Mouse (Mus musculus) cerebellum, adult 2 months (tissue): ENCODE results near the gene Rpia. TPM values are rescaled to one million over a fixed set of nuclear protein-coding genes. Genes with fewer than 3 reads are reported as not detected.

Experiments
- DNase-seq, 2 experiments: peaks; one replicate each; pipeline ENCODE4 v3.0.0; 2021
- H3K27ac ChIP-seq: fragments of 200-500 bp; 2 replicates; pipeline ENCODE4 v1.5.1; 2012; ENCODE audit warnings: low read length, control low read depth, inconsistent platforms; ENCODE audit not compliant: insufficient read depth
- H3K27me3 ChIP-seq: fragments of 200-500 bp; 2 replicates; pipeline ENCODE4 v1.6.1; 2012; ENCODE audit warnings: inconsistent platforms, mild to moderate bottlenecking, low read length, moderate library complexity; ENCODE audit not compliant: control insufficient read depth, insufficient read depth
- H3K4me1 ChIP-seq: fragments of 200-500 bp; 2 replicates; pipeline ENCODE4 v1.6.1; 2011; ENCODE audit warnings: low read length; ENCODE audit not compliant: control insufficient read depth, insufficient read depth
- H3K4me3 ChIP-seq: fragments of 200-500 bp; replicated peaks from 2 replicates; pipeline ENCODE3; 2011; ENCODE audit warnings: mild to moderate bottlenecking, low read depth, low read length, control low read depth; ENCODE audit not compliant: insufficient read depth
- CTCF ChIP-seq: fragments of 200-500 bp; IDR thresholded peaks from 2 replicates; pipeline ENCODE4 v1.5.1; 2011; ENCODE audit warnings: low read depth, mild to moderate bottlenecking, control low read depth, low read length, moderate library complexity, borderline replicate concordance; ENCODE audit not compliant: insufficient read depth
- POLR2A ChIP-seq: fragments of 200-500 bp; IDR thresholded peaks from 2 replicates; pipeline ENCODE4 v1.6.1; 2011; ENCODE audit warnings: low read length, control low read depth, borderline replicate concordance; ENCODE audit not compliant: insufficient read depth
- WGBS: fragments of 180-500 bp; shearing (Covaris S2); methylation state at CpG from one replicate; pipeline ENCODE4 v1.1.7; 2018; 5-methylcytosine and 5-hydroxymethylcytosine counted together
- polyA plus RNA-seq: library from polyadenylated mRNA; depleted of rRNA; stranded (reverse); fragments of >200 nt; gene quantifications from 2 replicates; pipeline ENCODE4 v1.2.3, GENCODE M21; 2012; rRNA removed

Rpia gene
- 17.7 and 18.4 TPM in 2 replicates for polyA plus RNA-seq

- TF ChIP-seq POLR2A (peak; percentile 70; the same call in 1 of the 2 replicates), CTCF (no peak)
- H3K27ac ChIP-seq: no peak within 1 kb of the TSS
Observed at GRCm38 (mm10) chr6:70791824-70792535, at the start of gene Rpia. Gene Rpia (minus strand): TSS chr6:70792232.

GRCm38 (mm10) chr6:70840281-70840680, 48.2 kb upstream of the Rpia start:
- no peaks in the 10 kb centered on the region for H3K4me1 ChIP-seq
- WGBS: 67% methylated on average over 5 of the region's 5 CpGs
- no peak overlapping the region for H3K27ac ChIP-seq
- no peak overlapping the region for H3K4me3 ChIP-seq
- no peaks in the 10 kb centered on the region for H3K27me3 ChIP-seq
- DNase-seq: no peak
- TF ChIP-seq CTCF (no peak), POLR2A (no peak)

More at GRCm38 (mm10) chr6:70791824-70792535, at the start of gene Rpia:
- peak within 1 kb of the TSS; percentile 80 for H3K4me3 ChIP-seq
- WGBS: 1% methylated on average over 62 of the region's 62 CpGs
- DNase-seq: peak; percentile 95 to 97
- H3K27me3 ChIP-seq: no peaks in the 10 kb centered on the region
- H3K4me1 ChIP-seq: peaks cover 2% of the 10 kb centered on the region; the same call in 1 of the 2 replicates

- TF ChIP-seq POLR2A (no peak), CTCF (no peak)
- H3K4me1 ChIP-seq: no peaks in the 10 kb centered on the region
- WGBS: 62% methylated on average over 3 of the region's 3 CpGs
- no peak overlapping the region for H3K27ac ChIP-seq
- no peak for DNase-seq
- no peaks in the 10 kb centered on the region for H3K27me3 ChIP-seq
- H3K4me3 ChIP-seq: no peak overlapping the region
Observed at GRCm38 (mm10) chr6:70838532-70838931, 46.5 kb upstream of the Rpia start.

- H3K27me3 ChIP-seq: no peaks in the 10 kb centered on the region
- no peak overlapping the region for H3K27ac ChIP-seq
- TF ChIP-seq CTCF (no peak), POLR2A (no peak)
- H3K4me1 ChIP-seq: no peaks in the 10 kb centered on the region
- no peak for DNase-seq
- 89% methylated on average over 2 of the region's 2 CpGs for WGBS
- no peak overlapping the region for H3K4me3 ChIP-seq
Observed at GRCm38 (mm10) chr6:70837297-70837696, 45.3 kb upstream of the Rpia start.

GRCm38 (mm10) chr6:70831179-70831839, 39.3 kb upstream of the Rpia start:
- TF ChIP-seq CTCF: no peak
- TF ChIP-seq POLR2A: no peak
- H3K27ac ChIP-seq: no peak overlapping the region
- no peaks in the 10 kb centered on the region; the same call in 1 of the 2 replicates for H3K27me3 ChIP-seq
- no peak overlapping the region for H3K4me3 ChIP-seq
- no peaks in the 10 kb centered on the region for H3K4me1 ChIP-seq
- DNase-seq: no peak
- 82% methylated on average over 10 of the region's 10 CpGs for WGBS

- no peak for TF ChIP-seq POLR2A
- TF ChIP-seq CTCF: no peak
- no peaks in the 10 kb centered on the region for H3K4me1 ChIP-seq
- no peak overlapping the region for H3K4me3 ChIP-seq
- WGBS: 80% methylated on average over 3 of the region's 3 CpGs
- no peak for DNase-seq
- H3K27ac ChIP-seq: no peak overlapping the region
- H3K27me3 ChIP-seq: no peaks in the 10 kb centered on the region; the same call in 1 of the 2 replicates
Observed at GRCm38 (mm10) chr6:70830552-70830951, 38.5 kb upstream of the Rpia start.

GRCm38 (mm10) chr6:70829451-70829850, 37.4 kb upstream of the Rpia start:
- 75% methylated on average over 2 of the region's 2 CpGs for WGBS
- H3K4me3 ChIP-seq: no peak overlapping the region
- H3K27me3 ChIP-seq: no peaks in the 10 kb centered on the region; the same call in 1 of the 2 replicates
- no peak for TF ChIP-seq POLR2A
- no peak for TF ChIP-seq CTCF
- no peak for DNase-seq
- H3K27ac ChIP-seq: no peak overlapping the region
- H3K4me1 ChIP-seq: no peaks in the 10 kb centered on the region

GRCm38 (mm10) chr6:70824987-70825337, 32.9 kb upstream of the Rpia start:
- no peak for TF ChIP-seq POLR2A
- no peak for TF ChIP-seq CTCF
- WGBS: 41% methylated on average over 4 of the region's 4 CpGs
- no peaks in the 10 kb centered on the region; the same call in 1 of the 2 replicates for H3K4me1 ChIP-seq
- H3K27me3 ChIP-seq: no peaks in the 10 kb centered on the region
- H3K27ac ChIP-seq: no peak overlapping the region
- H3K4me3 ChIP-seq: peak overlapping the region; percentile 62
- DNase-seq: no peak
